Mouse (Mus musculus): ENCODE results near the gene Asah2. TPM values are rescaled to one million over a fixed set of nuclear protein-coding genes. Genes with fewer than 3 reads are reported as not detected.

The Asah2 gene
- 0.33 and 0.53 TPM in 2 replicates for polyA plus RNA-seq (2014; fragmentation: Nextera tagmentation; extraction: Ambion mirVana)

GRCm38 (mm10) chr19:32107771-32108306 is at the start of gene Asah2:
Gene Asah2, minus strand, starts transcription at chr19:32108211.
- no peak within 1 kb of the TSS for H3K27ac ChIP-seq (ENCODE audit: low read depth, low read length)
- 0 out of 2 replicates have a peak, but pooled peaks cover 2% of the 10 kb centered on the region for H3K4me1 ChIP-seq (ENCODE audit: control insufficient read depth, insufficient read depth, low read length)
- peak within 1 kb of the TSS; percentile 54 for H3K4me3 ChIP-seq (ENCODE audit: low read depth, low read length)
- no peaks in the 10 kb centered on the region for H3K36me3 ChIP-seq (ENCODE audit: control insufficient read depth, insufficient read depth, low read length)
- no peaks in the 10 kb centered on the region for H3K27me3 ChIP-seq (ENCODE audit: control insufficient read depth, insufficient read depth, low read length)
- peak within 1 kb of the TSS; percentile 56 for H3K4me2 ChIP-seq
- H3K9ac ChIP-seq (ENCODE audit: low read length), result peak within 1 kb of the TSS; percentile 89
- ATAC-seq (ENCODE audit: low FRiP score) (peak; percentile 97), DNase-seq (ENCODE audit: low spot score, missing footprints) (peak; percentile 95)
- H3K9me3 ChIP-seq (ENCODE audit: control insufficient read depth, low read length), result no peaks in the 10 kb centered on the region
- under 1% methylated on average over 26 of the region's 28 CpGs for WGBS

GRCm38 (mm10) chr19:32157045-32157444 is 49.0 kb upstream of the Asah2 start:
- H3K27me3 ChIP-seq (ENCODE audit: control insufficient read depth, insufficient read depth, low read length), result no peaks in the 10 kb centered on the region
- no peak for DNase-seq (ENCODE audit: low spot score, missing footprints)
- H3K9me3 ChIP-seq (ENCODE audit: control insufficient read depth, low read length), result no peaks in the 10 kb centered on the region
- H3K4me2 ChIP-seq, result no peak overlapping the region
- no peak overlapping the region for H3K4me3 ChIP-seq (ENCODE audit: low read depth, low read length)
- H3K9ac ChIP-seq (ENCODE audit: low read length), result no peak overlapping the region
- 87% methylated on average over 6 of the region's 6 CpGs for WGBS
- no peak for ATAC-seq (ENCODE audit: low FRiP score)
- no peaks in the 10 kb centered on the region for H3K36me3 ChIP-seq (ENCODE audit: control insufficient read depth, insufficient read depth, low read length)
- no peaks in the 10 kb centered on the region for H3K4me1 ChIP-seq (ENCODE audit: control insufficient read depth, insufficient read depth, low read length)
- H3K27ac ChIP-seq (ENCODE audit: low read depth, low read length), result no peak overlapping the region

- Histone ChIP-seq H3K27ac (ENCODE audit: low read depth, low read length) (no peak overlapping the region), H3K4me1 (ENCODE audit: control insufficient read depth, insufficient read depth, low read length) (no peaks in the 10 kb centered on the region), H3K4me3 (ENCODE audit: low read depth, low read length) (no peak overlapping the region), H3K36me3 (ENCODE audit: control insufficient read depth, insufficient read depth, low read length) (no peaks in the 10 kb centered on the region), H3K4me2 (no peak overlapping the region), H3K9ac (ENCODE audit: low read length) (no peak overlapping the region), H3K9me3 (ENCODE audit: control insufficient read depth, low read length) (no peaks in the 10 kb centered on the region), H3K27me3 (ENCODE audit: control insufficient read depth, insufficient read depth, low read length) (no peaks in the 10 kb centered on the region)
- no peak for DNase-seq (ENCODE audit: low spot score, missing footprints)
- 79% methylated on average over 6 of the region's 6 CpGs for WGBS
- no peak for ATAC-seq (ENCODE audit: low FRiP score)
These were observed 44.5 kb upstream of the Asah2 start for GRCm38 (mm10) chr19:32152529-32152928.

GRCm38 (mm10) chr19:32148710-32149109 is 40.7 kb upstream of the Asah2 start:
- Histone ChIP-seq H3K36me3 (ENCODE audit: control insufficient read depth, insufficient read depth, low read length) (no peaks in the 10 kb centered on the region), H3K4me2 (no peak overlapping the region), H3K9ac (ENCODE audit: low read length) (no peak overlapping the region), H3K27ac (ENCODE audit: low read depth, low read length) (no peak overlapping the region), H3K9me3 (ENCODE audit: control insufficient read depth, low read length) (no peaks in the 10 kb centered on the region), H3K4me1 (ENCODE audit: control insufficient read depth, insufficient read depth, low read length) (no peaks in the 10 kb centered on the region), H3K4me3 (ENCODE audit: low read depth, low read length) (no peak overlapping the region), H3K27me3 (ENCODE audit: control insufficient read depth, insufficient read depth, low read length) (no peaks in the 10 kb centered on the region)
- ATAC-seq (ENCODE audit: low FRiP score) (no peak), DNase-seq (ENCODE audit: low spot score, missing footprints) (no peak)
- WGBS, result 89% methylated on average over 5 of the region's 5 CpGs

- Histone ChIP-seq H3K4me3 (ENCODE audit: low read depth, low read length) (no peak overlapping the region), H3K9me3 (ENCODE audit: control insufficient read depth, low read length) (no peaks in the 10 kb centered on the region), H3K36me3 (ENCODE audit: control insufficient read depth, insufficient read depth, low read length) (no peaks in the 10 kb centered on the region), H3K4me2 (no peak overlapping the region), H3K4me1 (ENCODE audit: control insufficient read depth, insufficient read depth, low read length) (no peaks in the 10 kb centered on the region), H3K27ac (ENCODE audit: low read depth, low read length) (no peak overlapping the region), H3K9ac (ENCODE audit: low read length) (no peak overlapping the region), H3K27me3 (ENCODE audit: control insufficient read depth, insufficient read depth, low read length) (no peaks in the 10 kb centered on the region)
- 93% methylated on average over 6 of the region's 6 CpGs for WGBS
- ATAC-seq (ENCODE audit: low FRiP score), result no peak
- no peak for DNase-seq (ENCODE audit: low spot score, missing footprints)
These were observed 34.4 kb upstream of the Asah2 start for GRCm38 (mm10) chr19:32142383-32142782.

GRCm38 (mm10) chr19:32138361-32139088 is 30.5 kb upstream of the Asah2 start:
- WGBS, result 77% methylated on average over 14 of the region's 14 CpGs
- Histone ChIP-seq H3K9me3 (ENCODE audit: control insufficient read depth, low read length) (no peaks in the 10 kb centered on the region), H3K4me2 (no peak overlapping the region), H3K9ac (ENCODE audit: low read length) (no peak overlapping the region), H3K36me3 (ENCODE audit: control insufficient read depth, insufficient read depth, low read length) (no peaks in the 10 kb centered on the region), H3K4me3 (ENCODE audit: low read depth, low read length) (no peak overlapping the region), H3K4me1 (ENCODE audit: control insufficient read depth, insufficient read depth, low read length) (peaks cover 4% of the 10 kb centered on the region; the same call in 1 of the 2 replicates), H3K27ac (ENCODE audit: low read depth, low read length) (no peak overlapping the region), H3K27me3 (ENCODE audit: control insufficient read depth, insufficient read depth, low read length) (no peaks in the 10 kb centered on the region)
- DNase-seq (ENCODE audit: low spot score, missing footprints) (peak; percentile 28), ATAC-seq (ENCODE audit: low FRiP score) (no peak)

GRCm38 (mm10) chr19:32137904-32138303 is 29.9 kb upstream of the Asah2 start:
- ATAC-seq (ENCODE audit: low FRiP score) (no peak), DNase-seq (ENCODE audit: low spot score, missing footprints) (no peak)
- WGBS, result 86% methylated on average over 5 of the region's 5 CpGs
- Histone ChIP-seq H3K36me3 (ENCODE audit: control insufficient read depth, insufficient read depth, low read length) (no peaks in the 10 kb centered on the region), H3K9me3 (ENCODE audit: control insufficient read depth, low read length) (no peaks in the 10 kb centered on the region), H3K27ac (ENCODE audit: low read depth, low read length) (no peak overlapping the region), H3K4me1 (ENCODE audit: control insufficient read depth, insufficient read depth, low read length) (peaks cover 4% of the 10 kb centered on the region; the same call in 1 of the 2 replicates), H3K27me3 (ENCODE audit: control insufficient read depth, insufficient read depth, low read length) (no peaks in the 10 kb centered on the region), H3K4me3 (ENCODE audit: low read depth, low read length) (no peak overlapping the region), H3K4me2 (no peak overlapping the region), H3K9ac (ENCODE audit: low read length) (no peak overlapping the region)

GRCm38 (mm10) chr19:32136888-32137625 is 29.0 kb upstream of the Asah2 start:
- Histone ChIP-seq H3K36me3 (ENCODE audit: control insufficient read depth, insufficient read depth, low read length) (no peaks in the 10 kb centered on the region), H3K4me3 (ENCODE audit: low read depth, low read length) (no peak overlapping the region), H3K4me2 (no peak overlapping the region), H3K9me3 (ENCODE audit: control insufficient read depth, low read length) (no peaks in the 10 kb centered on the region), H3K27ac (ENCODE audit: low read depth, low read length) (no peak overlapping the region), H3K9ac (ENCODE audit: low read length) (no peak overlapping the region), H3K27me3 (ENCODE audit: control insufficient read depth, insufficient read depth, low read length) (no peaks in the 10 kb centered on the region), H3K4me1 (ENCODE audit: control insufficient read depth, insufficient read depth, low read length) (peaks cover 4% of the 10 kb centered on the region; the same call in 1 of the 2 replicates)
- 43% methylated on average over 4 of the region's 4 CpGs for WGBS
- DNase-seq (ENCODE audit: low spot score, missing footprints) (no peak), ATAC-seq (ENCODE audit: low FRiP score) (no peak)
